Comparison of ENCODE assay signal across 20 mouse cellular contexts in the genomic region with DNA sequence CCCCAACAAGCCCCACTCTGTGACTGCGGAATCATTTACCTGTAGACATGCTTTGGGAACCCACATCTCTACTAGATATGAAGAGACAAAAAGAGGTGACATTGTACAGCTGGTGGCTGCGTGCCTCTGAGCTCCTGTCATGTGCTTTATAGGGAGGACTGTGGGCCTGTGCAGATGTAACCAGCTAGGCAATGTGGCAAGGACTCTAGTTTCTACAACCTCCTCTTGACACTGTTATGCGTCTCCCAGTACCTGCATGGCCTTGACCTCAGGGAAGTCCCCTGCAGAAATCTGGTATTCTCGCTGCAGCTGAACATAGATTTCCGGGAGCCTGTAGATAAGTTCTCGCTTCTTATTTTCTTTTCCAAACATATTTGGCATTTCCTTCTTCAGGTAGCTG. TPM values are rescaled to one million over a fixed set of nuclear protein-coding genes. Genes with fewer than 3 reads are reported as not detected.
DNase-seq lines count a peak whose midpoint lies in the region; ATAC-seq and TF ChIP-seq lines count a peak whose summit lies in the region.
"Had no signal": no experiment of that assay in that cellular context is flagged by ENCODE, and none has a peak within 500 bp of the region (broad histone marks: within the 10 kb centered on the region; RNA-seq: fewer than 3 reads in every experiment).

No protein-coding gene starts in this region.

- no peaks in the 10 kb centered on the region for H3K9me3 ChIP-seq in heart, embryonic 13.5 days
- H3K9me3 ChIP-seq in heart, embryonic 16.5 days (replicated peaks; ENCODE audit: control insufficient read depth, low read length): no peaks in the 10 kb centered on the region
- H3K9me3 ChIP-seq: embryonic facial prominence, embryonic 10.5 days; forebrain, embryonic 13.5 days; hindbrain, embryonic 10.5 days; intestine, embryonic 15.5 days had no signal

- WGBS in heart, adult 2 months: 77% methylated on average over 6 of the region's 6 CpGs
- WGBS in heart, embryonic 13.5 days: 71% methylated on average over 6 of the region's 6 CpGs
- 65% methylated on average over 6 of the region's 6 CpGs for WGBS in heart, embryonic 16.5 days

- peaks cover 33% of the 10 kb centered on the region for H3K4me1 ChIP-seq in heart, adult 2 months (ENCODE audit: control insufficient read depth, insufficient read depth, low read length)
- H3K4me1 ChIP-seq in heart, embryonic 13.5 days: peaks cover 69% of the 10 kb centered on the region
- peaks cover 66% of the 10 kb centered on the region for H3K4me1 ChIP-seq in bone marrow macrophage, adult 2 months (ENCODE audit: control insufficient read depth, insufficient read depth, low read length)
- peaks cover 48% of the 10 kb centered on the region for H3K4me1 ChIP-seq in heart, embryonic 16.5 days (ENCODE audit: control insufficient read depth, insufficient read depth, low read length)
- H3K4me1 ChIP-seq: forebrain, embryonic 13.5 days; hindbrain, embryonic 10.5 days had no signal

- H3K36me3 ChIP-seq in heart, adult 2 months (ENCODE audit: control insufficient read depth, insufficient read depth, low read length): peaks cover 41% of the 10 kb centered on the region
- H3K36me3 ChIP-seq in heart, embryonic 13.5 days: peaks cover 59% of the 10 kb centered on the region
- H3K36me3 ChIP-seq in heart, embryonic 16.5 days (ENCODE audit: control insufficient read depth, insufficient read depth): peaks cover 20% of the 10 kb centered on the region
- H3K36me3 ChIP-seq: intestine, embryonic 15.5 days had no signal

- H3K79me2 ChIP-seq in heart, adult 2 months (replicated peaks; ENCODE audit: control insufficient read depth, insufficient read depth, low read length): no peaks in the 10 kb centered on the region

- no peak overlapping the region for H3K9ac ChIP-seq in heart, adult 2 months (ENCODE audit: low read depth, low read length)
- H3K9ac ChIP-seq in heart, embryonic 13.5 days: peak overlapping the region; percentile 61
- no peak overlapping the region; the same call in 1 of the 2 replicates for H3K9ac ChIP-seq in heart, embryonic 16.5 days (ENCODE audit: low read length)
- H3K9ac ChIP-seq: forebrain, embryonic 13.5 days; forebrain, postnatal 0 days; hindbrain, embryonic 14.5 days; intestine, embryonic 15.5 days had no signal

- ATAC-seq in heart, embryonic 13.5 days (ENCODE audit: extremely low read depth, insufficient number of reproducible peaks, low FRiP score, low TSS enrichment): no peak
- ATAC-seq in heart, embryonic 16.5 days (replicated peaks; ENCODE audit: extremely low read depth, insufficient read depth, low FRiP score): no peak
- ATAC-seq: activated CD4-positive, CD25-positive, alpha-beta regulatory T cell, adult 4 months; forebrain, embryonic 13.5 days; forebrain, postnatal 0 days; intestine, embryonic 15.5 days; Patski had no signal

- H3K27me3 ChIP-seq in heart, adult 2 months (ENCODE audit: control insufficient read depth, insufficient read depth, low read length): no peaks in the 10 kb centered on the region
- no peaks in the 10 kb centered on the region for H3K27me3 ChIP-seq in heart, embryonic 13.5 days (replicated peaks)
- no peaks in the 10 kb centered on the region for H3K27me3 ChIP-seq in heart, embryonic 16.5 days (ENCODE audit: control insufficient read depth, insufficient read depth, low read length)
- H3K27me3 ChIP-seq: CH12.LX; forebrain, embryonic 13.5 days; intestine, embryonic 15.5 days; Patski had no signal

- intact Hi-C loops in heart, adult 2 months (cut with DNase I): no loop called here
- intact Hi-C loops in left cerebral cortex, adult 2 months (cut with DNase I): loop anchor here (5.0 kb wide), 1 partner anchor 56 kb away; a partner anchor contains a TSS

- no peak for TF ChIP-seq EP300 in heart, adult 2 months (IDR thresholded peaks at IDR 0.05; ENCODE audit: insufficient read depth, low read depth, low read length)

- no peak overlapping the region for H3K4me2 ChIP-seq in heart, embryonic 13.5 days
- H3K4me2 ChIP-seq in heart, embryonic 16.5 days (ENCODE audit: low read depth, low read length): no peak overlapping the region
- H3K4me2 ChIP-seq: forebrain, embryonic 13.5 days; hindbrain, embryonic 14.5 days; intestine, embryonic 15.5 days had no signal

- DNase-seq in heart, adult 2 months: no peak
- DNase-seq in heart, adult 9 months (ENCODE audit: low spot score in 2 of 2): no peak
- no peak for DNase-seq in heart, adult 8-10 months (ENCODE audit: low spot score)
- DNase-seq in left cerebral cortex, adult 2 months (ENCODE audit: extremely low spot score in 1 of 2, low spot score in 2 of 2): no peak
- DNase-seq: adrenal gland, postnatal 14 days; cerebellum, adult 2 months; cerebellum, postnatal 10 days; forebrain, postnatal 0 days; kidney, adult 18-20 months had no signal

- no peak overlapping the region for H3K4me3 ChIP-seq in heart, adult 2 months
- no peak overlapping the region for H3K4me3 ChIP-seq in heart, embryonic 13.5 days
- H3K4me3 ChIP-seq in bone marrow macrophage, adult 2 months (ENCODE audit: insufficient read depth, low read length): no peak overlapping the region
- H3K4me3 ChIP-seq in heart, embryonic 16.5 days (ENCODE audit: low read length): no peak overlapping the region
- no peak overlapping the region for H3K4me3 ChIP-seq in left cerebral cortex, adult 2 months
- H3K4me3 ChIP-seq: embryonic facial prominence, embryonic 10.5 days; forebrain, embryonic 13.5 days; hindbrain, embryonic 10.5 days; intestine, embryonic 15.5 days had no signal

- peak overlapping the region; percentile 83 for H3K27ac ChIP-seq in heart, adult 2 months
- H3K27ac ChIP-seq in heart, embryonic 13.5 days (replicated peaks): peak overlapping the region; percentile 97
- peak overlapping the region; percentile 99 for H3K27ac ChIP-seq in bone marrow macrophage, adult 2 months (ENCODE audit: insufficient read depth, low read depth, low read length)
- H3K27ac ChIP-seq in heart, embryonic 16.5 days (ENCODE audit: low read length): peak overlapping the region; percentile 99
- no peak overlapping the region for H3K27ac ChIP-seq in left cerebral cortex, adult 2 months
- H3K27ac ChIP-seq: embryonic facial prominence, embryonic 10.5 days; forebrain, embryonic 13.5 days; hindbrain, embryonic 10.5 days; hindbrain, embryonic 14.5 days; intestine, embryonic 15.5 days had no signal

- TF ChIP-seq CTCF in heart, adult 2 months (IDR thresholded peaks at IDR 0.05): no peak
- no peak for TF ChIP-seq CTCF in bone marrow macrophage, adult 2 months (IDR thresholded peaks at IDR 0.05; ENCODE audit: low read depth, low read length)
- no peak for TF ChIP-seq CTCF in left cerebral cortex, adult 2 months (IDR thresholded peaks at IDR 0.05)

- no peak for TF ChIP-seq POLR2A in heart, adult 2 months (IDR thresholded peaks at IDR 0.05; ENCODE audit: insufficient read depth, low read depth, low read length)
- TF ChIP-seq POLR2A in bone marrow macrophage, adult 2 months (IDR thresholded peaks at IDR 0.05; ENCODE audit: borderline replicate concordance, low read depth, low read length): no peak

RNA-seq across cellular contexts. Expression of a gene that starts 57.7 kb away (rescaled TPM):
- total RNA-seq in heart, adult 2 months (2021): 100 to 1,000 TPM; 330 to 373 TPM
- polyA plus RNA-seq in heart, adult 2 months (2012; rRNA removed): 213 and 279 TPM in 2 replicates
- 164 and 183 TPM in 2 replicates for polyA plus RNA-seq in heart, embryonic 13.5 days (2015; fragmentation: Nextera tagmentation; extraction: Ambion mirVana)
- 100 to 1,000 TPM; 312 to 410 (median 362) TPM for total RNA-seq in heart, adult 8-10 months (2022)
- polyA plus RNA-seq in bone marrow macrophage, adult 2 months (2012; ENCODE audit: insufficient read depth, insufficient read length, missing spikeins): 327 and 347 TPM in 2 replicates
- polyA plus RNA-seq in heart, embryonic 16.5 days (2015; fragmentation: Nextera tagmentation; extraction: Ambion mirVana): 163 and 195 TPM in 2 replicates
- total RNA-seq in left cerebral cortex, adult 2 months (2021): 10 to 100 TPM; 12.1 to 15.0 TPM
